Mouse (Mus musculus): Measurements from ENCODE around the gene Myh10.

DNA sequence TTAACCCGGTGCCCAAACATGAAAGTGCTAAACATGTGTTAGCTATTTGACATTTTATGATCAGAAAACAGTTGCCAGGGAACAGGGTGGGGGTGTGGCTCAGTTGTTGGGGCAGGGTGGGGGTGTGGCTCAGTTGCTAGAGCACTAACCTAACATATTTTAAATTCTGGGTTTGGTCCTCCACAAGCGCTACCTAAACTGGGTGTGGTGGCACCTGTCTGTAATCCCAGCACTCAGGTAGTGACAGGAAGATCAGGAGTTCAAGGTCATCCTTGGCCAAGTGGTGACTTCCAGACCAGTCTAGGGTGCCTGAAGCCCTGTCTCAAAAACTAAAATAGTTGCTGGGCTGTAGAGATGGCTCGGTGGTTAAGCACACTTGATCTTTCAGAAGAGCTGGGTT, 17.3 kb upstream of the Myh10 start:
- TF ChIP-seq CTCF (IDR thresholded peaks at IDR 0.05; ENCODE audit: low read depth) (no peak), EP300 (IDR thresholded peaks at IDR 0.05; ENCODE audit: low read depth) (no peak)
